Mouse (Mus musculus): ENCODE measurements around the gene Olfr1348. TPM values are rescaled to one million over a fixed set of nuclear protein-coding genes. Genes with fewer than 3 reads are reported as not detected.

Gene Olfr1348
- not detected in 2 replicates for polyA plus RNA-seq (2012; rRNA removed)

GRCm38 (mm10) chr7:6508648-6509047, at the start of gene Olfr1348:
Olfr1348 (minus strand) TSS chr7:6508748.

DNA sequence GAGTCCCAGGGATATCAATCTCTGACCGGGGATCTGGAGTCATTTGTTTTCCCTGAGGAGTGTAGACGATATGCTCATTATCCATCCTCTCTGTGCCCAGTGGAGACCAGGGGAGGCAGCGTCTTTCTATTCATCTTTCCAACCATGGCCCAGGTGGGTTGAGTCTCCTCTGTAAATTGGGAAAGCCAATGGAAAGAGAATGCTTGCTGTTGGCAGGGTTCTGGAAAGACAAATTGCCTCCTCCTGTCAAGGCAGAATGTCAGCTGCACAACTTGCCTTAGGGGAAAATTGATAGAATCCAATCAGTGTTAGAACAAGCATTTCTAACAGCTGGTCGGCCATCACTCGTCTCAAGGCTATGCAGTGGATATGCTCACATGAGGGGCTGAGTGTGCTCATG, 14.3 kb upstream of the Olfr1348 start, which contains the start of gene Olfr1349:
Gene Olfr1349, minus strand, starts transcription at position 101 of the 400 bp plus-strand sequence.

GRCm38 (mm10) chr7:6499655-6500054, 8.9 kb downstream of the Olfr1348 start, which contains the start of gene Olfr1347:
Olfr1347 (minus strand) TSS chr7:6499755.

DNA sequence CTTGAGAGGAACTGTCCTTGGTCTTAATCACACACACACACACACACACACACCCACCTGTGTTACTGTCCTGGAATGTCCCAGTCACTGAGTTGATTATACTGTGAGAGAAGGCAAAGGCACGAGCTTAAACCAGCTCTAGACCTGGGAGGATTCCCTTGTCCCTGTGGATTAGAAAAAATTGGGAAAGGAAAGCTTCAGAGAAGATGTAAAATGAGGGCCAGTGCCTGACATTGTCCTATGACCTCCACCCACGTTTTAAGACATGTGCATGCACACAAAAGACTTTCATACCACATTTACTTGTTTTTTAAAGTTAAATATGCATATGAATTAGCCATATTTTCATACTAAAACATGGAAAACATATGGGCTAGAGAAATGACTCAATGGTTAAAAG, 21.7 kb downstream of the Olfr1348 start, which contains the start of gene Olfr5:
Gene Olfr5, minus strand, starts transcription at position 101 of the 400 bp plus-strand sequence.

DNA sequence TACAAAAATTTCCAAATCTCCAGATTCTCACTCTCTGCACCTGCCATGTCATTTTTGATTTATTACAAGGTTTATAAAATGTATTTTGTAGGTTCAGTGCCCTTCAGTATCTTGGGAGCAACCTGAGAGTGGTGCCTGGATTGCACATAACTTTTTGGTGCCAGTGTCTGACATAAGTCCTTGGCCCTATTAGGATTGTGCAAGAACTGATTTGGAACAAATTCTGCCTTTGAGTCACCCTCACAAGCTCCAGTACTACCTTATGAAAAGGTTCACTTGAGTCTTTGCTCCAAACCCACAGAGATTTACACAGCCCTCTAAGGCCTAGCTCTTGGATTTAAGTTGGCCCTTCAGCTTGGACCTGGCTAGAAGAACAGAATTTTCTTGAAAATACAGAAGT, 41.6 kb downstream of the Olfr1348 start, which contains the start of gene Olfr1346:
Gene Olfr1346, plus strand, starts transcription at position 151 of the 400 bp plus-strand sequence.

GRCm38 (mm10) chr7:6455868-6456267, 52.7 kb downstream of the Olfr1348 start, which contains the start of gene Olfr1336:
Olfr1336 (plus strand) TSS chr7:6456168.

Other genes starting within 250 kb of the Olfr1348 start
- gene Zfp667, start 222.2 kb downstream of the Olfr1348 start, polyA plus RNA-seq (2012; rRNA removed): 7.8 and 8.1 TPM in 2 replicates
- 9.2 and 10.7 TPM in 2 replicates for gene Zfp583, start 177.5 kb downstream of the Olfr1348 start, polyA plus RNA-seq (2012; rRNA removed)
- gene Gm3854, start 165.0 kb downstream of the Olfr1348 start, polyA plus RNA-seq (2012; rRNA removed): 3.1 and 3.6 TPM in 2 replicates
- 3.2 and 3.7 TPM in 2 replicates for gene Zfp78, start 145.5 kb downstream of the Olfr1348 start, polyA plus RNA-seq (2012; rRNA removed)
- gene Zfp28, start 125.5 kb downstream of the Olfr1348 start, polyA plus RNA-seq (2012; rRNA removed): 16.5 and 17.0 TPM in 2 replicates
- 4.9 and 6.5 TPM in 2 replicates for gene Smim17, start 110.0 kb downstream of the Olfr1348 start, polyA plus RNA-seq (2012; rRNA removed)
- 0.20 and 0.25 TPM in 2 replicates for gene Gm20715, start 98.5 kb downstream of the Olfr1348 start, polyA plus RNA-seq (2012; rRNA removed)
- 0.21 and 0.23 TPM in 2 replicates for gene Olfr1344, start 70.1 kb downstream of the Olfr1348 start, polyA plus RNA-seq (2012; rRNA removed)
- gene Olfr1336, start 52.6 kb downstream of the Olfr1348 start, polyA plus RNA-seq (2012; rRNA removed): not detected in 2 replicates
- not detected in 2 replicates for gene Olfr1346, start 41.6 kb downstream of the Olfr1348 start, polyA plus RNA-seq (2012; rRNA removed)
- not detected in 2 replicates for gene Olfr5, start 21.8 kb downstream of the Olfr1348 start, polyA plus RNA-seq (2012; rRNA removed)
- gene Olfr1347, start 9.0 kb downstream of the Olfr1348 start, polyA plus RNA-seq (2012; rRNA removed): not detected in 2 replicates
- gene Olfr1349, start 14.2 kb upstream of the Olfr1348 start, polyA plus RNA-seq (2012; rRNA removed): 0.04 TPM in 2 replicates
- not detected in 2 replicates for gene Olfr1350, start 56.1 kb upstream of the Olfr1348 start, polyA plus RNA-seq (2012; rRNA removed)
- gene Zim1, start 187.7 kb upstream of the Olfr1348 start, polyA plus RNA-seq (2012; rRNA removed): 14.9 and 30.8 TPM in 2 replicates
- 71.3 and 110 TPM in 2 replicates for gene Peg3, start 221.7 kb upstream of the Olfr1348 start, polyA plus RNA-seq (2012; rRNA removed)
- gene Usp29, start 221.8 kb upstream of the Olfr1348 start, polyA plus RNA-seq (2012; rRNA removed): 23.1 and 25.8 TPM in 2 replicates